Mouse (Mus musculus) kidney, adult 2 months (tissue): ENCODE data around the gene Pigw.

Experiments
- CTCF ChIP-seq: fragments of 200-500 bp; conservative IDR thresholded peaks from 2 replicates; pipeline ENCODE4 v1.5.1; 2011; ENCODE audit warnings: low read depth, mild to moderate bottlenecking, control low read depth, low read length, moderate library complexity, mixed read lengths; ENCODE audit not compliant: insufficient read depth, insufficient read length
- POLR2A ChIP-seq: fragments of 200-500 bp; IDR thresholded peaks from one replicate; pipeline ENCODE4 v1.6.1; 2011; ENCODE audit warnings: low read depth, low read length, control low read depth

DNA sequence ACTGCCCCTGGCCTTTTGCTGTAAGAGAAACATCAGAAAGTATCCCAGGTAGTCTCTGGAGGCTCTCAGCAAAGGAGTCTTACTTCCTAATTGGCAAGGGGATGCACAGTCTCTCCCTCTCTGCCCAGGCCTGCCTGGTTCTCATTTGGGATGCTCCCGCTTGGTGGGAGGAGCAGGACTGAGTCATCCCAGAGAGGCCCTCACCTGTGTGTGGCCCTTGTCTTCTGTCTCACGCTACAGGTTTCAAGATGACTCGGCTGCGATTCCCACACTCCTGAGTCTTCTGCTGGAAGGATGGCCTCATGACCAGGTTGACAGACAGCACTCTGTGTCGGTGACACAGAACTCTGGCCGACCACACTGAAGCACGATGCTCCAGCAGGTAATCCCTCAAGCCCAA lies 2.3 kb upstream of the Pigw start:
- TF ChIP-seq CTCF (no peak), POLR2A (no peak)
